Mouse (Mus musculus): ENCODE measurements at regions not wholly inside any gene's neighbourhood (a gene's known extent, or its start where the extent isn't known, plus 50 kb on each side); places are given as distances from the start of the nearest gene placed in this dataset.
"Not testable (repeated sequence)": the region's sequence is repeated elsewhere in the genome, so short reads cannot be mapped to it uniquely, and the experiment has no call there.

DNA sequence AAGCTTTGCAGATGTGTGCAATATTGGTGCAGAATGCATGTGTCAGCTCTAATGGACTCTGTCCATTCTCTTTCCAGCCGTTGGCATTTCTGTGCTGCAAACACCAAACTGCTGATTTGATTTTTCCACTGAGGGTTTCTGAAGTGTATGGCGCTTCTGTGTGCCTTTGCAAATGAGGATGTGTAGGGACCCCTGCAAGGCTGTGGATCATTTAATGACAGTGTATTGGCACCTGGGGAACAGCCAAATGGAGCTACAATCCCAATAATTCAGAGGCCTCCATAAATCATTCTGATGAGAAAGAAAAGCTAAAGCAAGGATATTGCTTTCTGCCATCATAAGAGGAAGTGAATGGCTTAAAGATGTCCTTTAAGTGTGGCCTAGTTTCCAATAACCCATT, 305.9 kb upstream of the Pkdcc start:
- in situ Hi-C loops (cut with MboI, MseI): no loop called here

DNA sequence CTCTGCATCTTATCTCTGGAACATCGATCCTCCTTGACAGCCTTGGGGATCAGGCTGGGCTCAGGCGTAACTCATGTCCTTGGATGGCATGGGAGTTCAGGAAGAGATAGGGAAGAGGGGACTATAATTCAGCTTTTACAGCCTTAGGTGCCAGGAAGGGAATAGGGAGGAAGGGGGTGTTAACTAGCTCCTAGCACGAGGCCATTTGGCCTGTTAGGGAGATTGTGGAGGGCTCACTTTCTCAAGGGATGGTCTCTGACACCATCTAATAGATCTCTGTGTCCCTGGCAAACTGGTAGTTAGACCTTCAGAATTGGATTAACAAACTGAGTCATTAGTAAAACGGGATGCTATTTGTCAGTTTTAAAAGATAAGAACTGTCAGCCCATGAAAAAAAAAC, 292.1 kb upstream of the Pkdcc start:
- in situ Hi-C loops (cut with MboI, MseI): not testable (repeated sequence)

DNA sequence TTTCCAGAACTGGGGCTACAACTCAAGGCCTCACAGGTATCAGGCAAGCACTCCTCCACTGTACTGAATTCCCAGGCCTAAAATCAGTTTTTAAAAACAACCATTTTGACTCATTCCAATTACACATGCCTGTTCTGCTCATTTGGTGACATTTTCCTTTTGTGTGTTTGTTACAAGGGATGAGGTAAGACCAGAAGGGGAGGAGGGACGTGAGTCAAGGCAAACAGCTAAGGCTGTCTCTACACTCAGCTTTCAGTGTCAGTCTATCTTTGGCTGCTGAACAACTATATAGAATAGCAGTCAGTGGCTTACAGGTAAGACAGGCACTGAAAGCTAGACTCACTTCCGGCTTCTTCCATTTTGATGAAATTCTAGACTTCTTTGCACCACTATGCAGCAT, 289.3 kb upstream of the Pkdcc start:
- in situ Hi-C loops (cut with MboI, MseI): no loop called here

DNA sequence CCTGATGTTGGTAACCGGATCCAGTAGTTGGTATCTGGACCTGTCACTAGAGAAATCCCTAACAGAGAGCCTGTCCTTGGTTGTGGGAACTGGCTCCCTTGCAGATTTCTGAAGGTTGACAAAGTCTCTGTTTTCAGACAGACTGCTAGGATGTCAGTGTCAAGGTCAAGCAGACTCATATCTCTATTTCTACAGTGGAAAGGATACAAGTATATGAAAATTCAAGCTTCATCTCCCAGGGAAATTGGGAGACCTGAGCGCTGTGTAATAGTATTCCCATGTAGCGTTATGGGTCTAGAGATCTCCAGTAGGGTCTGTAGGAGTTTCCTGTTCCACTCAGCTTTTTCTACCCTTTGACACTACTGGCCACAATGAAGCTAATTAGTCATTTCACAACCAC, 287.4 kb upstream of the Pkdcc start:
- in situ Hi-C loops (cut with MboI, MseI): no loop called here

DNA sequence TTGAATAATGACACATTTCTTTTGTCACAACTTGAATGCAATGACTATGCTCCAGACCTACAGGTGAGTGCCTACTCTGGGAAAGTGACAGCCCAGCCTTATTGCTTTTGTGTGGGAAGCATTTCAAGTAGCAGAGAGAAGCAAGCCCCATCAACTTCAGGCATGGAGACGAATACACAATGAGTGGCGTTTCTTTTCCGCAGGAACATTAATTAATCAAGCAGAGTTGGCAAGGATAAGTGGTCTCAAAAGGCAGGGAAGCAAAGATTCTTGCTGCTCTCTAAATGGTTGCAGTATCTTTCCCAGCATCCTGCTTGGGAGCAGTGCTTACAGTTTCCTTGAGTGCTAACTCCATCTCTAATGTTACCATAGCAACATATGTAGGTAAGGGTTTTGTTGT, 285.6 kb upstream of the Pkdcc start:
- in situ Hi-C loops (cut with MboI, MseI): no loop called here

DNA sequence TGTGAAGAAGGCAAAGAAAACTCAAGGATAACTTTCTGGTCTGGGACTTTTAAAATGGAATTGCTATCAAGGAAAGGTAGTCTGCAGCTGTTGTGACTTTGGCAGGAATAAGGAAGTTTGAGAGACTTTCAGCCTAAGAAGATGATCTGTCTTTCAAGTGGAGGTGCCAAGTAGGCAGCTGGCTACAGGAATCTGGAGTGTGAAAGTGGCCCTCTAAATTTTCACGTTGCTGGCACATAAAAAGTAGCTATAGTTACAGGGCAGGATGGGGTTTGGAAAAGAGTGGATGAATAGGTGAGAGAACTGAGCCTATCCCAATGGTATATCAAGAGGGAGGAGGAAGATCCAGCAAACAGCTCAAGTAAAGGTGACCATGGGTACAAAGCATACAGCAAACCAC, 284.4 kb upstream of the Pkdcc start:
- in situ Hi-C loops (cut with MboI, MseI): no loop called here

DNA sequence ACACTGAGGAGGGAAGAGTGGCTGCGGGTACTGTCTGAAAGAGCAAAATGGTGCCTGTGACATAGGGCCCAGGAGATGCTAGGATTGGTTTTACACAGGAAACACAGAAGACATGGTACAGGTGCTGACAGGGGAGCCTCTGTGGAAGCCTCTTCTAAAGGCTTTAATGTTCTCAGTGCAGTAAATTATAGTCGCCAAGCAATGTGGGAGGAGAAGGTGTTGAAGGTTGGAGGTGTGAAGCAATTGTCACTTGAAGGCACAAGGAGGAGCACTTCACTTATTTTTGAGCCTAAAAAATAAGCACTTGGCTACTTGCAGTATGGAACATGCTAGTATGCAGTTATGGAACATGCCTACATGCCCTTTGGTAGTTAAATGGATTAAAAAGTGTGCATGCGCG, 283.6 kb upstream of the Pkdcc start:
- in situ Hi-C loops (cut with MboI, MseI): no loop called here

DNA sequence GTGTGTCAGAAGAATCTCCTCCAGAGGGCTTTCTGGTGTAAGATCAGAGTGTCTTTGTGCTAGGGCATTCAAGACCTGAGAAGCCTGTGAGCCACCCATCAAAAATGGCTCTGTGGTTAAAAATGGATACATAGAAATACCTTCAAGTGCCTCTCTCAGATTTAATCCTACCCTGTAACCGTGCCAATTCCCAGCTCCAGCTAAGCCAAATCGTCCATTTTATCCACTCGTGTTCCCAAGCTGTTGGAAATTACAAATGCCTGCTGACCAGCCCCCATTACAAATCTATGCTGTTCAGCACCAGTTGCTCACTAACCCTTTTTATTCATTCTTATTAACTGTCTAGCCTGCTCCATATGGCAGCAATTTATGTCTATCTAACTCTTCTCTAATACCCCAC, 278.3 kb upstream of the Pkdcc start:
- in situ Hi-C loops (cut with MboI, MseI): no loop called here

DNA sequence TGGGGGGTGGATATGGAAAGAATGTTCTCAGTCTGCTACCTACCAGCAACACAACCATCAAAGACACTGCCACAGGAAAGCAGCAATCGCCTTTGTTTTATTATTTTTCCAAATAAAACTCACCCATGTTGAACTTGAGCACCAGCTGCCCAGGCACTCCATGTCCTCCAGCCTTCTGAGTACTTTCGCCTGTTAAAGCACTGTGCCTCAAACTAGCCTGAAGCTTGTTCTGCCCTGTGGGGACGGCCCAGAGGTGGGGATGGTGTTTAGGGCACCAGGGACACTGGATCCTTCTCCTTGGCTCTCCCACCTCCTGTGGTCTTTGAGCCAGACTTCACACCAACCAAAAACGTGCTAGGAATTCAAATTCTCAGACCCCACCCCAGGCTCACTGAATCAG, 269.0 kb upstream of the Pkdcc start:
- in situ Hi-C loops (cut with MboI, MseI): no loop called here

DNA sequence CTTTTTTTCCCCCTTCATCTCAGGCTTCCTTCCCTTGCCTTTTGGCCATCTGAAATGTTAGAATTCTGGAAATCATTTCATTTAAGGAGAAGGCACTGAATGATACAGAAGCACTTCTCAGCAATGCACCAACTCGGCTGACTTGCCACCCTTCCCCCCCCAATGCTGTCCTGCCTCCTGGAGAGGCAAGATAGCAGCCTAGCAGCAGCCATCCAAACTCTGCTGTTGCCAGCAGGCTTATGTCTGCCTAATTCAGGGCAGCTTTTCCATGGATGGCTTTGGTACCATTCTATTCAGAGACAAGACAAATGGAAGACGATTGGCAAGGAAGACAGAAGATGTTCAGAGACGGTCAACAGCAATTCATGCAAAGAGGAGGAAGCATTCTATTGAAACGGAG, 265.3 kb upstream of the Pkdcc start:
- in situ Hi-C loops (cut with MboI, MseI): loop anchor here (25.0 kb wide), 1 partner anchor 1762 kb away; no protein-coding TSS in a partner anchor

DNA sequence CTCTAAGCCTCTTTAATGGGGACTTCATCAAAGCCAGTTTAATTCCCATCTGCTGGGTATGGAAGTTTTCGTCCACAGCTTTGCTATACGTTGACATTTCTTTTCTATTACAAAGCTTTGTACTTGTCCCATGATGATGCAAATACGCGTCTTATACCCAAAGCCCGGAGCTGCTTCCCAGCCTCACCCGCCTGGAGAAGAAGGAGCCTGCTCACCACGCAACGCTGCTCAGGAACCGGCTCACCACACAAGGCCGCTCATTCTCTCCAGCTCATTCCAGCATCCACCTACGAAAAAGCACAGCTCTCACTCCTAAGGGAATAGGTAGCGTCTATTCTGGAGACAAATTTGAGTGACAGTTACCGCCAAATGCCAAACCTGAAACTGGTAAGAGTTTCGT, 264.8 kb upstream of the Pkdcc start:
- in situ Hi-C loops (cut with MboI, MseI): loop anchor here (25.0 kb wide), 1 partner anchor 1763 kb away; no protein-coding TSS in a partner anchor

DNA sequence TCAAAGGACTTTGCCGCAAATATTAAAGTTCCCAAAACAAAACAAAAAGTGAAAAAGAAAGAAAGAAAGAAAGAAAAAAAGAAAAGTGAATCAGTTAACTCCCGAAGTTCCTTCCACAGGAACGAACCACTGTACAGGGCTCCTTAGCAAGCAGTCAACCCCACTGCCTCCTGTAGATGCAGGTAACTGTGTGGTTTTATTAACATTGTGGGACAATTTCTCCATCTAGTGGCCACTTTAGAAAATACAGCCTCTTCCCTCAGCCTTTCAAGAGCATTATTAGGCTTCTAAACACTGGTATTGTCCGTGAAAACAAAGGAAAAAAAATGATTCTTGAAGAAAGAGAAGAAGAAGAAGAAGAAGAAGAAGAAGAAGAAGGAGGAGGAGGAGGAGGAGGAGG, 257.7 kb upstream of the Pkdcc start:
- in situ Hi-C loops (cut with MboI, MseI): loop anchor here (25.0 kb wide), 1 partner anchor 1770 kb away; no protein-coding TSS in a partner anchor

DNA sequence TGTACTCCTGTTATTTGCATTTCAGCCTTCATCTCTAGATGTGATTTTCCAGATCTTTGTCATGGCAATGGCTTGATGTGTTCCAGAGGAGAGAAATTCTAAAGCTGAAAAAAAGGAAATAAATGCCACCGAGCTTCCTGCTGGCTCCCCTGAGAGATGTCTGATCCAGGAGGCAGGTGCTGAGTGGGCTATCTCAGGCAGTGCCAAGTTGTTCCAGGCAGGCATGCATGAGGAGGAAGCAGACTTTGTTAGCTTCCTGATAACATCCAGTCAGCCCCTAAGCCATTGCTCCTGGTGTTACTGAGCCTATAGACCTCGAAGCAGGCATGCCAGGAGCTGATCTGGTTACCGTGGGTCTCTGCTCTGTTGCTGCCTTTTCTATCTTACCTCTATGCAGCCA, 251.7 kb upstream of the Pkdcc start:
- in situ Hi-C loops (cut with MboI, MseI): loop anchor here (25.0 kb wide), 1 partner anchor 1776 kb away; no protein-coding TSS in a partner anchor

DNA sequence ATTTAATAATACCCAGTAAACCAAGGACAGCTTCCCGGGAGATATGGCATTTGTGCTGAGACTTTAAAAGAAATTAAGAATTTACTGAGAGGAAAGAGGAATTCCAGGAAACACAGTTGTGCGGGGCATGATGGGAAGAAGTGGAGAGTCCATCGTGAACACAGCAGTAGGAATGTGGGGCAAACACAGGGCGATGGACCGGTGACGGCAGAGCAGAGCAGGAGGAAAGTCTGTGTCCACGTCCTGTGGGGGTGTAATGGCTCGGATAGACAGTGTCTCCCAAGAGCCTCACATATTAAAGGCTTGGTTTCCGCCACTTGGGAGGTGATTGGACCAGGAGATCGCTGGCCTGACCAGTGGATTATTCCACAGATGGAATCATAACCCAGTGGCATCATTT, 215.4 kb upstream of the Pkdcc start:
- in situ Hi-C loops (cut with MboI, MseI): no loop called here

DNA sequence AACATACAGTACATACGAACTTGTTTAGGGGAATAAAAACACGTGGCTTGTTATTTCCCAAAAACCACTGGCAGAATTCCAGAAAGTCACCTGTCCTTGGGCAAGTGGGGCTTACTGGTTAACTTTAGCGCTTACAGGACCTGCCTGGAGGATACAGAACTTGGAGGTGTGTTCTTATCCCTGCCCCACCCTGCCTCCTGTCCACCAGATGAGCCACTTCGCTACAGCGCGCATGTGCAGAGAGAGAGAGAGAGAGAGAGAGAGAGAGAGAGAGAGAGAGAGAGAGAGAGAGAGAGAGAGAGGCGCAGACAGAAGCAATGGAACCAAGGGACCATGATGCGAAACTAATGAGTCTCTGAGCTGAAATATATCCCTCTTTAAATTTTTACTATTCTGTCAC, 214.7 kb upstream of the Pkdcc start:
- in situ Hi-C loops (cut with MboI, MseI): no loop called here

DNA sequence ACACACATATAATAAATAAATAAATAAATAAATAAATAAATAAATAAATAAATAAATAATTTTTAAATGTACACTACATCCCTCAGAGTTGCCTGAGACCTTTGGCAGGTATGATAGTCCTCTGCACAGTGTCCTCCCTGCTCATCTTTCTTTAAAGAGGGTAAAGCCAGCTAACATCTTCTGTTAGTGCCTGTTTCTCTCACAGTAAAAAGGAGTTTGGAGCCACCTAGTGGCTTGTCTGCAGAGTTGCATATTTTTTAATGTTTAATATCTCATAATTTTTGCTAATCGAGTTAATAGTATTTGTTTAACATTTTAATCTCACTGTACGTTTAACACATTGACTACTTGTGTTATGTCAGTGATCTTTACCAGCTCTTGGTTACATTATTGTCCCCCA, 213.5 kb upstream of the Pkdcc start:
- in situ Hi-C loops (cut with MboI, MseI): no loop called here

DNA sequence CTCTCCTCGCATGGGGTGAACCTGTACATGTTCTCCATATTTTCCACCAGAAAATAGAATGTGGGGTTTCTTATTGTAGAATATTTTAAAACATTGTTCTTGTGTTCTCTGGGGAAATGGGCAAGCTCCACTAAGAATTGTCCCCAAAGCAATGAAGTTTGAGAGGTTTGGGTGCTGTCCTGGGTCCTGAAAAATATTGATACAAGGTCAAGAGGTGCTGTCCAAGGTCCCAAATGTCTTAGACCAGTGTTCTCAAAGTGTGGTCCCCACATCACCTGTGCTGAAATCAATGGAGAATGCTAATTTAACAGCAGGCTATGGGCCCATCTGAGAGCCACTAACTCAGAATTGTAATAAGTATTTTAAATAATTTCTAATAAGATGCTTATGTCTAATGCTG, 204.2 kb upstream of the Pkdcc start:
- in situ Hi-C loops (cut with MboI, MseI): no loop called here

DNA sequence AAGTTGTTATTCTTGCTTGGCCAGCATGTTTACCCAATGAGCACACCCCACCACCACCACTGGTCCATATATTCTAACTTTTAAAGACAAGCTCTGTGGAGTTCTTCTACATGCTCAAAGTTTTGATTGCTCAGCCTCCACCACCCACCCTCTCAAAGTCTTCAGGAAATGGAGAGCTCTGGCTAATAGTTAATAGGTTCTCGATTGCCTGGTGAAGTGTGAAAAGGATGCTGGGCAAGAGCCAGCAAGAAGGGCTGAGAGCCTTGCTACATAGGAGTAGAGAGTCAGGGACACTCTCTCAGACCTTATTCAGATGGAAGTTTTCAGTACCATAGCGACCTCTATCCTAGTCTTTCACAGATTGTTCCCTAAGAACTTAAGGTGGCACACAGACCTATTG, 199.4 kb upstream of the Pkdcc start:
- in situ Hi-C loops (cut with MboI, MseI): no loop called here

DNA sequence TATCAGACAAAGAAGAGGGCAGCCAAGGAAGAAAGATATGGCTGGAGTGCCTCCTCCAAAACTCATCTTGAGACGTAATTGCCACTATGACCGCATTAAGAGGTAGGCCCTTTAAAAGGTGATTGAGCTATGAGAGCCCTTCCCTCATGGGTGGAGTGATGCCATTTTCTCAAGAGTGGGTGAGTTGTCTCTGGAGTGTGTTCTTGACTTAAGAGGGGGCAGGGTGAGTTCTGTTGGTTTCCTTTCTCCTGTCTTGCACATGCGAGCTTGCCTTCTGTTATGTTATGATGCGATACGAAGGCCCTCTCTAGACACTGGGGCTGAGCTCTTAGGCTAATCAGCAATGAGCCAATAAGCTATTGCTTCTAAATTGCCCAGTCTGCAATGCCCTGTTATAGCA, 198.2 kb upstream of the Pkdcc start:
- in situ Hi-C loops (cut with MboI, MseI): no loop called here

DNA sequence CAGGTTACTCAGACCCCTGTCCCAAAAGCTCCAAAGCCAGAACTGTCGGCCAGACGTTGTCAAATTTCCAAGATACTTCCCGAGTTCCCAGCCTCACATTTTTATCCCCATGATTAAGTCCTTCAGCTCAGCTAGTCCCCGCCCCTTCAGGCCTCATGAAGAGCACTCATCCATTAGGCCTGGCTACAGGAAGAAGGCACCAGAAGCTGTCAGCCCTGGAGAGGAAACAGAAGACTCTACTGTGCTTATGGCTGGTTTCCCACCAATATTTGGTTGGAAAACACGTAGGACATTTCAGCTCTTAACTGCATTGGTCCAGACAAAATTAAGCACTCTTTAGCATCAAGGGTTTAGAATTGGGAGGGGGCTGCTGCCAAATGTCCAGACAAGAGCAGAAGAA, 195.8 kb upstream of the Pkdcc start:
- in situ Hi-C loops (cut with MboI, MseI): no loop called here

DNA sequence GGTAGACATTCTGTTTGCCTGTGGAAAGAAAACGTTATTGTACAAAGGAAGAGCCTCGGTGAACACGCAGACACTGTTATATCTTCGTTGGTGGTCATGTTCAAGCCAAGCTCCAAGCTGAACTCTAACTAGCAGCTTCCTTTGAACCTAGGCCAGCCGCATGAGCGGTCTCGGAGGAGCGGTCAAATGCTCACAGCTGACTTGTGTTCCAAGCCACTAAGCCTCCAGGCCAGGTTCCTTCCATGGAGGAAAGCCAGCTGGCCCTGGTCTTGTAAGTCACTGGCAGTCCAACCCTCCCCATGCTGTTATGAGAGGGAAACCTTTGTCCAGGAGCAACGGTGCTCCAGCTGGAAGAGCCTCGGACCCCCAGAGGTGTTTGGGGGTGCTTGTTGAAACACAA, 194.5 kb upstream of the Pkdcc start:
- in situ Hi-C loops (cut with MboI, MseI): no loop called here

DNA sequence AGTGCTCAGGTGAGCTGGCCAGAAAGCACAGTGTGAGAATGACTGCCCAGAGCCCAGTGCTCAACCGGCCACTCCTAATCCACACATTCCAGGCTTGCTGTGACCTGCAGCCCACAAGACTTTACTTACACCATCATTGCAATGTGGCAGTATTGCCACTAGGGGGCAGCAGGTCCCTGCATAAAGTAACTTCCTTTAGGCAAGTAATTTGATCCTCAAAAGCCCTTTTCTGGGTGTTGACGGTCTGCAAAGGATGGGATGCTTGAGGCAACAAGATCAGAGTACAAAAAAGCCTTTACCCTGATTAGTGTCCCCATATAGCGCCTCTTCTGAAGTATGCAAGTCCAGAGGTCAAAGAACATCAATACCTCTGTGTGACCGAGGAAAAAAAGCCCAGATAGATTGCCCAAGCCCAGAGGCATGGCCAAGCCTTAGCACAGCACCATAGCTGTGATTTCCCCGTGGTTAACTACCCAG, 189.7 kb upstream of the Pkdcc start:
- in situ Hi-C loops (cut with MboI, MseI): loop anchor here (5.0 kb wide), 1 partner anchor 227 kb away; no protein-coding TSS in a partner anchor

DNA sequence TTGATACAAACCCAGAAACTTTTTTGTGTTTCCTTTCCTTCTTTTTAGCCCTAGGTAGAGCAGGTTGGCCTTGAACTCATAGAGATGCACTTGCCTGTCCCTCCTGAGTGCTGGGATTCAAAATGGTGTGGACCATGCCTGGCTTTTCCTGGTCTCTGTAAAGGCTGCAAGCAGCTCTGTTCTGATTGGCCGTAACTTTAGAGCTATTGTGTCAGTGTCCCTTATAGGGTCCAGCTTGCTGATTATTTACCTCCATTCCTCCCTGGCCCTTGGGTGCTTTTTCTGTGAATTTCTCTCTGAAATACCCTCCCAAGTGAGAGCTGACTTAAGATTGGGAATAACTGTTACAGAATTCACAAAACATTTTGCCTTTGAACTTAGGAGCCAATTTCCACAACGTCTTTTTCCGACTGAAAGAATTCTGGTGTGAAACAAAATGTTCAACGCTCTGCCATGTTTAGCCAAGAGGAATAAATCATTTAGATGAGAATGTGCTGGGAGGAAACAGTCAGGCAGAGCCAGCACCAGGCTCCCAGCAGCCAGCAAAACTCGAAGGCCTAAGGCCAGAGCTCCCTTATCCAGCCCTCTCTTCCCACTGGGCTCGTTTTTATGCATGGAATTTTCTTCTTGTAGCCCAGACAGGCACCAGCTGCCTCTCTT, 180.0 kb upstream of the Pkdcc start:
- in situ Hi-C loops (cut with MboI, MseI): no loop called here

DNA sequence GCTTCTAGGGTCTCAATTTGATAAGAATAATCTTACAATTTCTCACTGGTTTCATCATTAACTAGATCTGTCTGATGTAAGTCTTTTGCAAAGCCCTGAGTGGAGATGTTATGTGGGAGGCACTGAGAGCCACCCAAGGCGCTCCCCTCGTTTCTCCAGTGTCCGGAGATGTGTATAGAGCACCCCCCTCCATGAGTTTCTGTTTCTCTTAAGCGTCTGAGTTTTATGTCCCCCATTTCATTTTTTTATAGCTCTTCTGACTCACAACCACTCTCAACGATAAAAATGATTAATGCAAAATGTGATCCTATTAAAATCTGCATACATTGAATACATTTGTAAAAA, 179.5 kb upstream of the Pkdcc start:
- in situ Hi-C loops (cut with MboI, MseI): no loop called here
